Mouse (Mus musculus) heart, embryonic 14.5 days (tissue): Measurements from ENCODE around the gene Sec24c. TPM values are rescaled to one million over a fixed set of nuclear protein-coding genes. Genes with fewer than 3 reads are reported as not detected.

Experiments used
- ATAC-seq: fragments of 200-750 bp; cut with Nextera tagmentation; 2 replicates; pipeline ENCODE4 v1.8.0; 2017; ENCODE audit warnings: low read depth, moderate TSS enrichment; ENCODE audit not compliant: insufficient number of reproducible peaks, insufficient read depth, low FRiP score
- H3K27ac ChIP-seq, 2 experiments: fragments of 200-500 bp in 1 of 2; fragments of 300-500 bp in 1 of 2; sonication (generic) in 1 of 2; replicated peaks in 1 of 2; 2 replicates each; pipeline ENCODE4 v1.5.1; 2012 to 2014; ENCODE audit warnings: low read depth in 2 of 2, low read length in 2 of 2, control low read depth in 1 of 2, mild to moderate bottlenecking in 1 of 2, mixed read lengths in 1 of 2; ENCODE audit not compliant: control insufficient read depth in 1 of 2, insufficient read depth in 1 of 2
- H3K27me3 ChIP-seq: fragments of 300-500 bp; sonication (generic); 2 replicates; pipeline ENCODE4 v1.6.1; 2014; ENCODE audit warnings: mild to moderate bottlenecking, low read length, control low read depth; ENCODE audit not compliant: control insufficient read depth, insufficient read depth
- H3K36me3 ChIP-seq: fragments of 300-500 bp; sonication (generic); 2 replicates; pipeline ENCODE4 v1.6.1; 2014; ENCODE audit warnings: mild to moderate bottlenecking, control low read depth, low read length, mixed read lengths; ENCODE audit not compliant: control insufficient read depth, insufficient read depth
- H3K4me1 ChIP-seq, 2 experiments: fragments of 200-500 bp in 1 of 2; fragments of 300-500 bp in 1 of 2; sonication (generic) in 1 of 2; 2 replicates each; pipeline ENCODE4 v1.6.1; 2012 to 2014; ENCODE audit warnings: low read length in 2 of 2, control low read depth in 1 of 2, mixed read lengths in 1 of 2; ENCODE audit not compliant: control insufficient read depth in 2 of 2, insufficient read depth in 2 of 2
- H3K4me2 ChIP-seq: fragments of 300-500 bp; sonication (generic); 2 replicates; pipeline ENCODE4 v1.6.1; 2014; ENCODE audit warnings: mild to moderate bottlenecking, low read length
- H3K4me3 ChIP-seq, 2 experiments: fragments of 200-500 bp in 1 of 2; fragments of 300-500 bp in 1 of 2; sonication (generic) in 1 of 2; 2 replicates each; pipeline ENCODE4 v1.5.1; 2012 to 2014; ENCODE audit warnings: low read length in 2 of 2, mild to moderate bottlenecking in 2 of 2, control low read depth in 1 of 2, low read depth in 1 of 2, moderate library complexity in 1 of 2; ENCODE audit not compliant: control insufficient read depth in 1 of 2, insufficient read depth in 1 of 2
- H3K9ac ChIP-seq: fragments of 300-500 bp; sonication (generic); 2 replicates; pipeline ENCODE4 v1.6.1; 2014; ENCODE audit warnings: mild to moderate bottlenecking, low read length
- H3K9me3 ChIP-seq: fragments of 300-500 bp; sonication (generic); 2 replicates; pipeline ENCODE4 v1.6.1; 2016; ENCODE audit warnings: low read length, control low read depth; ENCODE audit not compliant: control insufficient read depth
- WGBS: fragments of 180-500 bp; shearing (Covaris S2); extraction: QIAGEN DNeasy Blood & Tissue Kit; methylation state at CpG from one replicate; pipeline ENCODE4 v1.1.7; 2014; 5-methylcytosine and 5-hydroxymethylcytosine counted together
- polyA plus RNA-seq: library from polyadenylated mRNA; unstranded; fragments of >200 nt; fragmentation: Nextera tagmentation; extraction: Ambion mirVana; gene quantifications from 2 replicates; pipeline ENCODE4 v1.2.1, GENCODE M21; 2014

The Sec24c gene
- polyA plus RNA-seq, 1 experiment from 2014 or later: 69.2 TPM

DNA sequence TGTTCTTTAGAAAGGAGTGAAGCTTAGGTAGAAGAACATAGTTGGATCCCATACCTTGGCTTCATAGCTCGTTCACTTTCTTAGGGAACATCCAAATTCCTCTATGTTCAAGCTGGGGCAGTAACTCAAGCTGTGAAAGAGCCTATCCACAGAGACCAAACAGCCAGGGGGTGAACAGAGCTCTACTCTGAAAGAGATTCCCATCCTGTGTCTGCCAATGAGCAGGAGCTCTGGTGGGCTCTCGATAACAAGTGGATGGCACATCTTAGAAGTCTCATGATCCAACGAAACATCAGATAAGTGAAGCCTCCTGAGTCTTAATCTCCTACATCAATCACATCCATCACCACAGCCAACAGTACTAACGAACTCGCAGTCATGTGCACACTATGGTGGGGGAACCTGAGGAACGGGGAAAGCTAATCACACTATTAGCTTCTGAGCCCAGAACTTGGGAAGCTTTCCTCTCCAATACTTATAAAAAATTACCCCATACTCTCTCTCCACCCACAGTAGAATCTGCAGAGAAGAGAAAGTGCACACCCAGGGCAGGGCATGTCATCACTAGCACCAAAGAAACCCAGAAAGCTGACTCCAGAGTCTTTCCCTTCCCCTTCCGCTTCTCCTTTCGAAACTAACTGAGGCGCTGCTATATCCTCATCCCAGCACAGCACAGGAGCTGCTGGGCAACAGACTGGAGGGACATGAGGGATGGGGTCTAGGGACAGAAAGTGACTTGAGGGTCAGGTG lies 56.9 kb downstream of the Sec24c start:
- peaks cover 78% of the 10 kb centered on the region for H3K36me3 ChIP-seq
- WGBS: 83% methylated on average over 9 of the region's 9 CpGs

DNA sequence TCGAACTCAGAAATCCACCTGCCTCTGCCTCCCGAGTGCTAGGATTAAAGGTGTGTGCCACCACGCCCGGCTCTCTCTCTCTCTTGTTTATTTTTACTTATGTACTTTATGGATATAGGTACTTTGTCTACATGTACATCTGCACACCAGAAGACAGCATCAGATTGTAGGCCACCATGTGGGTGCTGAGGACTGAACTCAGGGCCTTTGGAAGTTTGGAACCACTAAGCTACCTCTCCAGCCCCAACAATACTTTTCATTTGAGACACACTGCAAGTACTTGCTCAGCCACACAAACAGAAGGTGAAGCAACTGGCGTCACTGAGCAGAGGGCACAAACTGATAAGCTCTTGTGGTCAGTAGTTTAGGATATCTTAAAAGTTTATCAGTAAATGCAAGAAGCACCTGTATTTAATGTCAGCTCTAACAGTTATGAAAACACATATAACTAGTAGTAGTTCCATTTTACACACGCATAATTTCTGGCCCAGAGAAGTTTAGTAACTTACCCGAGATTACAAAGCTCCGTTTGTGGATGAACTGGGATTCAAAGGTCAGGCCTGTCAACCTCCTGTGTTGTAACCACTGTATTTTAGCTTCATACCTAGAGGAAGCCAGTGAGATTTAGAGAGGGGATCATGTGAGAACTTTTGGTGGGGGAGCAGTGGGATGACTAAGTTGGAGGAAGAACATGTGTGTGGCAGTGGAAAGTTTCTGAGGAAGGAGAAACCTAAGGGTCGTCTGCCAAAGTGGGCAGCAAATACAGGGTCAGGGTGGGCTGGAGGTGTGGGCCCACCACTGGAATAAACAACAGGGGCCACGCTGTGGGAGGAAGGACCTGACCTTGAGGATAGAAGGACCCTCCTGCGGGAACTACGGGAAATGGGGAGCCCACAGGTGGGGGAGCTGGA lies 59.2 kb downstream of the Sec24c start:
- H3K27ac ChIP-seq: peak overlapping the region; percentile 67 to 87
- H3K4me3 ChIP-seq: peak overlapping the region; percentile 78 to 86
- peaks cover 13 to 28% of the 10 kb centered on the region in 2 experiments for H3K4me1 ChIP-seq
- peak overlapping the region; percentile 95 for H3K9ac ChIP-seq
- ATAC-seq: no peak
- H3K36me3 ChIP-seq: peaks cover 72% of the 10 kb centered on the region
- no peaks in the 10 kb centered on the region for H3K27me3 ChIP-seq
- H3K9me3 ChIP-seq: no peaks in the 10 kb centered on the region
- 41% methylated on average over 12 of the region's 12 CpGs for whole genome bisulfite sequencing
- H3K4me2 ChIP-seq: peak overlapping the region; percentile 81

More for the DNA sequence above, 56.9 kb downstream of the Sec24c start:
- no peak overlapping the region for H3K27ac ChIP-seq
- peaks cover 11 to 23% of the 10 kb centered on the region in 2 experiments for H3K4me1 ChIP-seq
- no peaks in the 10 kb centered on the region for H3K9me3 ChIP-seq
- H3K4me3 ChIP-seq: no peak overlapping the region
- H3K9ac ChIP-seq: no peak overlapping the region
- H3K27me3 ChIP-seq: no peaks in the 10 kb centered on the region
- no peak for ATAC-seq
- H3K4me2 ChIP-seq: no peak overlapping the region

- Histone ChIP-seq H3K4me1 (peaks cover 13 to 33% of the 10 kb centered on the region in 2 experiments), H3K9ac (peak within 1 kb of the TSS; percentile 95), H3K27ac (peak within 1 kb of the TSS; percentile 67 to 87), H3K27me3 (no peaks in the 10 kb centered on the region), H3K9me3 (no peaks in the 10 kb centered on the region), H3K4me2 (peak within 1 kb of the TSS; percentile 81), H3K4me3 (peak within 1 kb of the TSS; percentile 78 to 86), H3K36me3 (peaks cover 72% of the 10 kb centered on the region)
- under 1% methylated on average over 63 of the region's 81 CpGs for WGBS
- peak; percentile 96 for ATAC-seq
Measured at GRCm38 (mm10) chr14:20733952-20734774, 60.1 kb downstream of the Sec24c start, which contains the start of gene Ndst2. Gene Ndst2, minus strand, starts transcription at chr14:20734562.

- peaks cover 72% of the 10 kb centered on the region for H3K36me3 ChIP-seq
- H3K4me2 ChIP-seq: peak overlapping the region; percentile 81
- peak overlapping the region; percentile 95; the same call in 1 of the 2 replicates for H3K9ac ChIP-seq
- H3K4me1 ChIP-seq: peaks cover 13 to 33% of the 10 kb centered on the region in 2 experiments
- no peak overlapping the region for H3K4me3 ChIP-seq
- H3K27ac ChIP-seq: peak overlapping the region; percentile 58 to 87
- WGBS: 41% methylated on average over 2 of the region's 2 CpGs
- H3K9me3 ChIP-seq: no peaks in the 10 kb centered on the region
- ATAC-seq: no peak
- H3K27me3 ChIP-seq: no peaks in the 10 kb centered on the region
Measured at GRCm38 (mm10) chr14:20735052-20735451, 60.9 kb downstream of the Sec24c start.

- H3K27ac ChIP-seq: peak overlapping the region in 1 of 2 experiments; percentile 87; a peak in 2 of 4 replicates
- no peak for ATAC-seq
- no peaks in the 10 kb centered on the region for H3K9me3 ChIP-seq
- peaks cover 72% of the 10 kb centered on the region for H3K36me3 ChIP-seq
- no peak overlapping the region for H3K9ac ChIP-seq
- H3K4me3 ChIP-seq: no peak overlapping the region
- no peak overlapping the region for H3K4me2 ChIP-seq
- H3K27me3 ChIP-seq: no peaks in the 10 kb centered on the region
- WGBS: 74% methylated on average over 13 of the region's 13 CpGs
- H3K4me1 ChIP-seq: peaks cover 13 to 33% of the 10 kb centered on the region in 2 experiments
Measured at GRCm38 (mm10) chr14:20735892-20736390, 61.8 kb downstream of the Sec24c start.

DNA sequence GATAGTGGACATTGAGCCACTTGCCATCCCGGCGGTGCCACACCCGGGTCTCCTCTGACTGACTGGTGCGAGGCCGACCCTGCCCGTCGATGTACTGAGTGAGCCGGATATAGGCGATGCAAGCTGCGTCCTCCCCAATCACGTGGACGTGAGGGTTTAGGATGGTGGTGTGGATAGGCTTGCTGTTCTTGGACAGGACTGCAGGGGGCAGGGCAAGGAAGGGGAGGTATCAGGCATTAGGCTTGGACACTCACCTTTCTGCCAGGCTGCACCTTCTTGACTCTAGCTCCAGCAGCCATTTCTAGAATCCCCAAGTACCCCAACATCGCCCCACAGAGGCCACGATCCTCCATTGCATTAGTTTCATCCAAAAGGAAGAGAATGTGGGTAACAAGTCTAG lies 63.2 kb downstream of the Sec24c start:
- Histone ChIP-seq H3K9ac (no peak overlapping the region), H3K4me2 (no peak overlapping the region), H3K4me1 (peaks cover 13 to 33% of the 10 kb centered on the region in 2 experiments), H3K27me3 (no peaks in the 10 kb centered on the region), H3K9me3 (no peaks in the 10 kb centered on the region), H3K4me3 (no peak overlapping the region), H3K36me3 (peaks cover 72% of the 10 kb centered on the region), H3K27ac (no peak overlapping the region; a peak in 1 of 4 replicates)
- ATAC-seq: no peak
- WGBS: 31% methylated on average over 14 of the region's 14 CpGs
